Mouse (Mus musculus) embryonic fibroblast, embryonic 13.5 days (primary cell): ENCODE data around the gene Tcf7l2.

Source experiments
- CTCF ChIP-seq: IDR thresholded peaks from 2 replicates; pipeline ENCODE4 v1.5.1; 2011; ENCODE audit warnings: mild to moderate bottlenecking, control low read depth, low read length, moderate library complexity, borderline replicate concordance; ENCODE audit not compliant: insufficient read depth
- POLR2A ChIP-seq: IDR thresholded peaks from 2 replicates; pipeline ENCODE4 v1.6.1; 2011; ENCODE audit warnings: low read depth, mild to moderate bottlenecking, control low read depth, low read length, moderate library complexity

DNA sequence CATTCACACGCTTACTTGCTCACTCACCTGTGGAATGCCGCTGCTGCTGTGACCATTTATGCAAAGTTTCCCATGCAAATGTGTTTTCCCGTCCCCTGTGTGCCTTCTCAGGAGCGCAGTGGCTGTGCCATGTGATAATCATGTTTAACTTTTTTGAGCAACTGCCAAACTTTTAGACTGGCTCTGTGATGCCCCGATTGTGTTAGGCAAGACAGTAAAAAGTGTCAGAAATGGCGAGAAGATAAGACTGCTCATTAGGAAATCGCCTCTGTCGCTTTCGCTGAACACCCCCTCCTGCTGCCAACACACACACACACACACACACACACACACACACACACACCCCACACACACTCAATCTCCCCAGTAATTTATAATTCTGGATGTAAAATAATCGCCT, 39.5 kb downstream of the Tcf7l2 start:
- TF ChIP-seq POLR2A (no peak), CTCF (no peak)
